Mouse (Mus musculus): ENCODE data around the gene Fkbp1b.
"Not testable (repeated sequence)": the region's sequence is repeated elsewhere in the genome, so short reads cannot be mapped to it uniquely, and the experiment has no call there.

- TF ChIP-seq CTCF (IDR thresholded peaks at IDR 0.05; ENCODE audit: control insufficient read depth, insufficient read depth, insufficient replicate concordance, low read depth, low read length); POLR2A (IDR thresholded peaks at IDR 0.05; ENCODE audit: control insufficient read depth, low read depth, low read length): not testable (repeated sequence)
These were observed 45.2 kb upstream of the Fkbp1b start for GRCm38 (mm10) chr12:4886581-4886980.
